Mouse (Mus musculus): ENCODE results near the gene Grm8. TPM values are rescaled to one million over a fixed set of nuclear protein-coding genes. Genes with fewer than 3 reads are reported as not detected.

The Grm8 gene
- polyA plus RNA-seq, 1 experiment = not detected

GRCm38 (mm10) chr6:28042339-28042738, 92.6 kb downstream of the Grm8 start:
- no peak for DNase-seq (ENCODE audit: low spot score)

- no peak for DNase-seq (ENCODE audit: low spot score)
Measured at GRCm38 (mm10) chr6:28040815-28041214, 94.2 kb downstream of the Grm8 start.

- no peak for DNase-seq (ENCODE audit: low spot score)
Measured at GRCm38 (mm10) chr6:28032006-28032405, 103.0 kb downstream of the Grm8 start.

GRCm38 (mm10) chr6:28017653-28018052, 117.3 kb downstream of the Grm8 start:
- no peak for DNase-seq (ENCODE audit: low spot score)

GRCm38 (mm10) chr6:28007001-28007400, 128.0 kb downstream of the Grm8 start:
- no peak for DNase-seq (ENCODE audit: low spot score)

GRCm38 (mm10) chr6:27997250-27997649, 137.7 kb downstream of the Grm8 start:
- DNase-seq (ENCODE audit: low spot score) = no peak

GRCm38 (mm10) chr6:27991241-27991640, 143.7 kb downstream of the Grm8 start:
- DNase-seq (ENCODE audit: low spot score) = no peak

GRCm38 (mm10) chr6:27982598-27982997, 152.4 kb downstream of the Grm8 start:
- DNase-seq (ENCODE audit: low spot score) = no peak

GRCm38 (mm10) chr6:27982021-27982420, 153.0 kb downstream of the Grm8 start:
- DNase-seq (ENCODE audit: low spot score) = no peak

GRCm38 (mm10) chr6:27977361-27977760, 157.6 kb downstream of the Grm8 start:
- DNase-seq (ENCODE audit: low spot score) = no peak

GRCm38 (mm10) chr6:27968859-27969258, 166.1 kb downstream of the Grm8 start:
- no peak for DNase-seq (ENCODE audit: low spot score)

- no peak for DNase-seq (ENCODE audit: low spot score)
Measured at GRCm38 (mm10) chr6:27967037-27967436, 167.9 kb downstream of the Grm8 start.

- no peak for DNase-seq (ENCODE audit: low spot score)
Measured at GRCm38 (mm10) chr6:27965237-27965636, 169.7 kb downstream of the Grm8 start.

- no peak for DNase-seq (ENCODE audit: low spot score)
Measured at GRCm38 (mm10) chr6:27963887-27964286, 171.1 kb downstream of the Grm8 start.

GRCm38 (mm10) chr6:27956278-27956857, 178.6 kb downstream of the Grm8 start:
- DNase-seq (ENCODE audit: low spot score) = no peak

- no peak for DNase-seq (ENCODE audit: low spot score)
Measured at GRCm38 (mm10) chr6:27951433-27951832, 183.5 kb downstream of the Grm8 start.

GRCm38 (mm10) chr6:27928058-27928457, 206.9 kb downstream of the Grm8 start:
- DNase-seq (ENCODE audit: low spot score) = no peak

GRCm38 (mm10) chr6:27913281-27913680, 221.7 kb downstream of the Grm8 start:
- DNase-seq (ENCODE audit: low spot score) = no peak

- DNase-seq (ENCODE audit: low spot score) = no peak
Measured at GRCm38 (mm10) chr6:27904358-27904757, 230.6 kb downstream of the Grm8 start.

- no peak for DNase-seq (ENCODE audit: low spot score)
Measured at GRCm38 (mm10) chr6:27902224-27902623, 232.8 kb downstream of the Grm8 start.

GRCm38 (mm10) chr6:27901396-27901795, 233.6 kb downstream of the Grm8 start:
- no peak for DNase-seq (ENCODE audit: low spot score)

GRCm38 (mm10) chr6:27895153-27895552, 239.8 kb downstream of the Grm8 start:
- no peak for DNase-seq (ENCODE audit: low spot score)

GRCm38 (mm10) chr6:27892886-27893285, 242.1 kb downstream of the Grm8 start:
- DNase-seq (ENCODE audit: low spot score) = no peak

- no peak for DNase-seq (ENCODE audit: low spot score)
Measured at GRCm38 (mm10) chr6:27888391-27888790, 246.6 kb downstream of the Grm8 start.
